Mouse (Mus musculus) testis, adult 2 months (tissue): ENCODE results near the gene Tpst1. TPM values are rescaled to one million over a fixed set of nuclear protein-coding genes. Genes with fewer than 3 reads are reported as not detected.

Experiments
- H3K27ac ChIP-seq: fragments of 200-500 bp; 2 replicates; pipeline ENCODE4 v1.5.1; 2012; ENCODE audit warnings: low read depth, low read length; ENCODE audit not compliant: control insufficient read depth, insufficient read depth
- H3K27me3 ChIP-seq: fragments of 200-500 bp; 2 replicates; pipeline ENCODE4 v1.6.1; 2012; ENCODE audit warnings: mild to moderate bottlenecking, low read length, moderate library complexity; ENCODE audit not compliant: control insufficient read depth, insufficient read depth
- H3K36me3 ChIP-seq: fragments of 200-500 bp; 2 replicates; pipeline ENCODE4 v1.6.1; 2012; ENCODE audit warnings: mild to moderate bottlenecking, low read length; ENCODE audit not compliant: control insufficient read depth, insufficient read depth
- H3K4me1 ChIP-seq: fragments of 200-500 bp; 2 replicates; pipeline ENCODE4 v1.6.1; 2012; ENCODE audit warnings: low read length; ENCODE audit not compliant: control insufficient read depth, insufficient read depth
- H3K4me3 ChIP-seq: fragments of 200-500 bp; 2 replicates; pipeline ENCODE4 v1.5.1; 2012; ENCODE audit warnings: low read depth, mild to moderate bottlenecking, low read length, moderate library complexity, mixed read lengths; ENCODE audit not compliant: control insufficient read depth
- CTCF ChIP-seq: fragments of 200-500 bp; IDR thresholded peaks from 2 replicates; pipeline ENCODE4 v1.5.1; 2012; ENCODE audit warnings: low read depth, mild to moderate bottlenecking, inconsistent platforms, low read length, moderate library complexity; ENCODE audit not compliant: control insufficient read depth, insufficient read depth, insufficient replicate concordance
- POLR2A ChIP-seq: fragments of 200-500 bp; IDR thresholded peaks from 2 replicates; pipeline ENCODE4 v1.6.1; 2012; ENCODE audit warnings: low read depth, mild to moderate bottlenecking, inconsistent platforms, low read length, moderate library complexity; ENCODE audit not compliant: control insufficient read depth
- polyA plus RNA-seq: library from polyadenylated mRNA; depleted of rRNA; stranded (reverse); fragments of >200 nt; gene quantifications from 2 replicates; pipeline ENCODE4 v1.2.3, GENCODE M21; 2012

Tpst1 gene
- polyA plus RNA-seq, 1 experiment: 59.6 TPM

- peaks cover 6% of the 10 kb centered on the region for H3K4me1 ChIP-seq
- no peaks in the 10 kb centered on the region for H3K36me3 ChIP-seq
- no peak overlapping the region for H3K27ac ChIP-seq
- no peaks in the 10 kb centered on the region for H3K27me3 ChIP-seq
- peak overlapping the region; percentile 9; the same call in 1 of the 2 replicates for H3K4me3 ChIP-seq
- no peak for TF ChIP-seq POLR2A
- no peak for TF ChIP-seq CTCF
Observed at GRCm38 (mm10) chr5:130096754-130097153, 23.6 kb downstream of the Tpst1 start.

GRCm38 (mm10) chr5:130097837-130098236 is 24.7 kb downstream of the Tpst1 start:
- TF ChIP-seq POLR2A (no peak), CTCF (no peak)
- Histone ChIP-seq H3K36me3 (no peaks in the 10 kb centered on the region), H3K27ac (no peak overlapping the region), H3K27me3 (no peaks in the 10 kb centered on the region), H3K4me3 (no peak overlapping the region), H3K4me1 (peaks cover 6% of the 10 kb centered on the region)

DNA sequence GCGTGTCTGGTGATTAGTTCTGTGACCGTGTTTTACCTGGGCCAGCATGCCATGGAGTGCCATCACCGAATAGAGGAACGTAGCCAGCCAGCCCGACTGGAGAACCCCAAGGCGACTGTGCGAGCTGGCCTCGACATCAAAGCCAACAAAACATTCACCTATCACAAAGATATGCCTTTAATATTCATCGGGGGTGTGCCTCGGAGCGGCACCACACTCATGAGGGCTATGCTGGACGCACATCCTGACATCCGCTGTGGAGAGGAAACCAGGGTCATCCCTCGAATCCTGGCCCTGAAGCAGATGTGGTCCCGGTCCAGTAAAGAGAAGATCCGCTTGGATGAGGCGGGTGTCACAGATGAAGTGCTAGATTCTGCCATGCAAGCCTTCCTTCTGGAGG is 28.6 kb downstream of the Tpst1 start:
- no peak overlapping the region for H3K27ac ChIP-seq
- no peaks in the 10 kb centered on the region for H3K36me3 ChIP-seq
- TF ChIP-seq CTCF (no peak), POLR2A (no peak)

DNA sequence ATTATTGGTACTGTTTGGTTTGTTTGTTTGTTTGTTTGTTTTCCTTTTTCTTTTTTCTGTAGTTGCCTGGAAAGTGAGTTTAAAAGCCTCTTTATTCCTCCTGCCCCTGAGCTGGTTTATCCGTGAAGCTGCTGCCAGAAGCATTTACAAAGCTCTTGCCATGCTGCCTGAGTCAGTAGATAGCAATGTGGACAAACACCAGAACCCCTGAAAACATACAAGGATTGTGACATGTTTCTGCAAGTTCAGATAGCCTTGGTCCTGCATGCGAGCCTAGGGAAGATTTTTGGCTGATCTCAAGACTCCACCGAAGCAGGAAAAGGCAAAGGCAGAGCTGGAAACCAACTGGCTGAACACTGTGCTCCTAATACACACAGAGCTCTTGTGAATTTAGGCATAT is 36.2 kb downstream of the Tpst1 start:
- H3K27me3 ChIP-seq: no peaks in the 10 kb centered on the region
- H3K4me1 ChIP-seq: no peaks in the 10 kb centered on the region
- no peaks in the 10 kb centered on the region for H3K36me3 ChIP-seq
- H3K4me3 ChIP-seq: no peak overlapping the region
- TF ChIP-seq CTCF: no peak
- no peak for TF ChIP-seq POLR2A
- no peak overlapping the region for H3K27ac ChIP-seq

More for the DNA sequence above, 28.6 kb downstream of the Tpst1 start:
- no peak overlapping the region for H3K4me3 ChIP-seq
- H3K4me1 ChIP-seq: peaks cover 4% of the 10 kb centered on the region
- no peaks in the 10 kb centered on the region for H3K27me3 ChIP-seq

- TF ChIP-seq CTCF (no peak), POLR2A (no peak)
- H3K27ac ChIP-seq: peak overlapping the region; percentile 70; the same call in 1 of the 2 replicates
- no peaks in the 10 kb centered on the region; the same call in 1 of the 2 replicates for H3K36me3 ChIP-seq
- no peaks in the 10 kb centered on the region for H3K27me3 ChIP-seq
- H3K4me1 ChIP-seq: no peaks in the 10 kb centered on the region
- H3K4me3 ChIP-seq: no peak overlapping the region
Observed at GRCm38 (mm10) chr5:130110632-130111464, 37.7 kb downstream of the Tpst1 start.

GRCm38 (mm10) chr5:130112653-130113052 is 39.5 kb downstream of the Tpst1 start:
- H3K36me3 ChIP-seq: no peaks in the 10 kb centered on the region; the same call in 1 of the 2 replicates
- no peak for TF ChIP-seq CTCF
- no peak for TF ChIP-seq POLR2A
- no peaks in the 10 kb centered on the region for H3K4me1 ChIP-seq

DNA sequence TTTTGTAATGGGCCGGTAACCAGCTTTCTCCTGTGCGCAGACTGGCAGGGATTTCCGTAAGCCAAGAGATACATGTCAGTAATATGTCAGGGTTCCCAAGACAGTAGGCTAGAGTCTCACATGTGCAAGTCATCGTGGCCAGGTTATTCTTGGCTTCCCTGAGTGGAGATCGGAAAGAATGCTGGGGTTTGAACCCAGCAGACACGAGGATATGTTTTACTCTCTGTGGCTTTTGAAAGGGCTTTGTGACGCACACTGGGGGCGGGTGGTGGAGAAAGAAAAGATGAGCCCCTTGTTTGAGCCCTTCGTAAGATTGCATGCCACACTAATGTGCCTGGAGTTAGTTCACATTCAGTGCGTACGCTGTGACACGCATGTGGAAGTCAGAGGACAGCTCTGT is 43.0 kb downstream of the Tpst1 start:
- no peaks in the 10 kb centered on the region for H3K4me1 ChIP-seq
- no peaks in the 10 kb centered on the region; the same call in 1 of the 2 replicates for H3K36me3 ChIP-seq
- H3K27ac ChIP-seq: no peak overlapping the region
- no peak for TF ChIP-seq CTCF
- no peak for TF ChIP-seq POLR2A
- no peaks in the 10 kb centered on the region for H3K27me3 ChIP-seq
- no peak overlapping the region for H3K4me3 ChIP-seq

More at GRCm38 (mm10) chr5:130112653-130113052, 39.5 kb downstream of the Tpst1 start:
- H3K4me3 ChIP-seq: no peak overlapping the region
- no peaks in the 10 kb centered on the region for H3K27me3 ChIP-seq
- no peak overlapping the region for H3K27ac ChIP-seq
